Mouse (Mus musculus): Measurements from ENCODE around the gene Cirbp. TPM values are rescaled to one million over a fixed set of nuclear protein-coding genes. Genes with fewer than 3 reads are reported as not detected.

Cirbp gene
- total RNA-seq, 1 experiment from 2014 or later: 151 TPM

- ATAC-seq (ENCODE audit: extremely low read depth, insufficient number of reproducible peaks, low FRiP score, poor library complexity, severe bottlenecking): peak; percentile 79
These were observed 6.9 kb downstream of the Cirbp start, which contains the start of gene 1600002K03Rik for GRCm38 (mm10) chr10:80172527-80173292. Gene 1600002K03Rik, plus strand, starts transcription at chr10:80172944.

DNA sequence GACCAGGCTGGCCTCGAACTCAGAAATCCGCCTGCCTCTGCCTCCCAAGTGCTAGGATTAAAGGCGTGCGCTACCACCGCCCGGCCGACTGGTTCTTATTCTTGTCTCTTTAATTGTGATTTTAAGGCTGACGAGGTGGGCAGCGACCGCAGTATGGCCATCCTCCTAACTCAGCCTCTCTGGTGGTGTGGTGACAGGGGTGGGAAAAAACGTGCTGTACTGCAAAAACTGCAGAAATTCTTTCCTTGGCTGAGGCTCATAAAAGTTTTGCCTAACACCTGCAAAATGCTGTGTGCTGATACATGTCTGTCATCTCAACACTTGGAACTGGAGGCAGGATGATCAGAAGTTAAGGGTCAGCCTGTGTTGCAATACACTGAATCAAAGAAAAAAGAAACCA is 7.6 kb downstream of the Cirbp start:
- ATAC-seq (ENCODE audit: extremely low read depth, insufficient number of reproducible peaks, low FRiP score, poor library complexity, severe bottlenecking): no peak

DNA sequence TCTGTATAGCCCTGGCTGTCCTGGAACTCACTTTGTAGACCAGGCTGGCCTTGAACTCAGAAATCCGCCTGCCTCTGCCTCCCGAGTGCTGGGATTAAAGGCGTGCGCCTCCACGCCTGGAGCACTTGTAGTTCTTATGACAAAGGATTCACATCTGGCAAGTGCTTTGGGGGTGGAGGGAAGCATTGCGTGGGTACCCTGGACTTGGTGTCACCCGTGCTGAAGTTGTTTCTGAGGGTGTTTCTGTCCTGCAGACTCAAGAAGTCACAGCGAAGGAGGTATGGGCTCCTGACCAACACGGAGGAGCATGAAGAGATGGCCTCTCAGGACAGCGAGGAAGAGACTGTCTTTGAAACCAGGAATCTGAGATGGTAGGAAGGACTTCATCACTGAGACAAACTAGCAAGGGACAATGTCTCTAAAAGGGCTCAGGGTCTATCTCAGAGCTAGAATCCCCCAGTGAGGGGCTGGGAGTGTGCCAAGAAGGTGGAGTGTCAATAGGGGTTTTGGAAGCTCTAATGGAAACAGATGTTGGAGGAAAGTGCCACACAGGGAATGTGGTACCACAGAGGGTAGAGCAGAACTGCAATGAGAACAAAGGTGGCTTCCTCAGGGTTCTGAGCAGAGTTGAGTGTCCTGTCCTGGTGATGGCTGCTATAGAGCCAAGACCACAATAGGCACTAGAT is 8.3 kb downstream of the Cirbp start:
- ATAC-seq (ENCODE audit: extremely low read depth, insufficient number of reproducible peaks, low FRiP score, poor library complexity, severe bottlenecking): no peak

DNA sequence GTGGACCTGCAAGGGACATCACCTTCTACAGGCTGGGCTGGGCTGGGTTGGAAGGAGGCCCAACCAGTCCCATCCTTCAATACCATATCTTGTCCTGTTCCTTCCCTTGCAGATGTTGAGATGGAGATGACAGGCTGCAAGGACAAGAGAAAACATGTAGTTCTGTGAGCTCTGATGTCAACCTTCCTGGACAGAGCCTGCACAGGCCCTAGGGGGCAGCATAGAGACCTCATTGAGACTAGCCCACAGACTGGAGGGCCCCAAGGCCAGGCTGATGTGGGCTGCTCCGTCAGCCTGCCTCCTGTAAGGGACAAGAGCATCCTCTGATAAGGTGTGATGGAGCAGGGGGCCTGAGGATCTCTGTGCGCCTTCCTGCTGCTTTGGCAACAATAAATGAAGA is 8.9 kb downstream of the Cirbp start:
- peak; percentile 13; the same call in 1 of the 2 replicates for ATAC-seq (ENCODE audit: extremely low read depth, insufficient number of reproducible peaks, low FRiP score, poor library complexity, severe bottlenecking)

DNA sequence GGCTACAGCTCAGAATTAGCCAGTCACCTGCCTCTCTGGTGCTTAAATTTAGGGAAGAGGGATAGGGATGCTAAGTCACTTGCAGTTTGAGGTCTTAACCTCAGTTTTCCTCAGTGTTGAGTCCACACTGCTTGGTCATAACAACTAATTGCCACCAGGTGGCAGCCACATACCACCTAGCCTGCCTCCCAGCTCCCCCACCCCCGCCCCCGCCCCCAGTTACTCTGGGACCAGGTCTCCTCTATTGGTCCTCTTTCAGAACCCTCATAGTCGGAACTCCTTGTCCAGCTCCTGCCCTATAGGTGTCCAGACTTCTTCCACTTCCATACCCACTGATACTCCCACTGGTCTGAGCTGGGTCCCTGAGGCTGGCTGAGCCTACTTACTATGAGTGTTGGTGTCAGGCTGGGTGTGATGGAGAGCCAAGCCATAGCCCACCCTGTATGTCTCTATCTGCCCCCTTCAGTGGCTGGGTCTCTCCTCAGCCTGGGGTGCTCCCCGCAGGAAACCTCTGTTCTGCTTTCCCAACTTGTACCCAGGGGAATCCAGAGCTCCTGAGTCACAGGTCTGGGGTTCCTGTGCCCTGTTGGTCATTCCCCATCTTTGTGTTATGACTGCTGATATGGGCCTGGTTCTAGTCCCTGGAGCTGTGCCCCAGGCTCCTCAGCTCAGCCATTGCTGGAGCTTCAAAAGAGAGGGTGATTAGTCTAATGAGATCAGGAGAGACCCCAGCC is 9.9 kb downstream of the Cirbp start:
- no peak for ATAC-seq (ENCODE audit: extremely low read depth, insufficient number of reproducible peaks, low FRiP score, poor library complexity, severe bottlenecking)

- no peak for ATAC-seq (ENCODE audit: extremely low read depth, insufficient number of reproducible peaks, low FRiP score, poor library complexity, severe bottlenecking)
These were observed 10.6 kb downstream of the Cirbp start for GRCm38 (mm10) chr10:80176270-80176834.

DNA sequence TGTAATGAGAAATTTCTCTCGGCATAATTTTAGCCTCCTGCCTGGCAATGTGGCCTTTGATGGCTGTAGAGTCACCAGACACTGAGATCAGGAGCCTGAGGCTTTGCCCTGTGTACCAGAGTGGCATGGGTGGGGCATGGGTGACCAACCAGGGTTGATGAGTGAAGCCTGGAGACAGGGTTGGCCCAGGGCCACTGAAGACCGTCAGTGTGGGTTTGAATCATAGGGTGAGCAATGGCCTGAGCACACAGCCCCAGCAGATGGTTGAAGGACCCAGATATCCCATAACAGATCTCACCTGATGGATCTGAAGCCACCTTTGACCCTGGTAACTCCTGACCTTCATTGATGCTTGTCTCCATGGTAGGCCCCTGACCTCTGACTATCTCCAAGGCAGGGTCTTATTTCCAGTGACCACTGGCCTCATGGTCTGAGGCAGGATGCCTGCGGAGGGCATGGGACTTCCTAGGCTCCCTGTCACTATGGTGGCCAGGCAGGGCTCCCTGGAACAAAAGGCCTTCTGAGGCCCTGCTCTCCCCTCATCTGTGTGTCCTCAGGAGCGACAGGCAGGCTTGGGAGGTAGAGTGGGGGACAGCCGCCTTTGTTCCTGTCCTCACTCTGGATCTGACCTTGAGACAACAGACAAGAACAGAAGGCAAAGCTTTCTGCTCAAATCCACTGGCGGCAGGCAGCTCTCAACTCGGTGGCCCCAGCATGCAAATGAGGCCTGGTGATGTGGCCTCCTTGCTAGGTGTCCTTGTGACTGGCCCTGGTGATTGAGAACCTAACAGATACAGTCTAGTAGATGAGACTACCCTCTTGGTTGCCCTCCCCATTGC is 11.9 kb downstream of the Cirbp start:
- ATAC-seq (ENCODE audit: extremely low read depth, insufficient number of reproducible peaks, low FRiP score, poor library complexity, severe bottlenecking): no peak

DNA sequence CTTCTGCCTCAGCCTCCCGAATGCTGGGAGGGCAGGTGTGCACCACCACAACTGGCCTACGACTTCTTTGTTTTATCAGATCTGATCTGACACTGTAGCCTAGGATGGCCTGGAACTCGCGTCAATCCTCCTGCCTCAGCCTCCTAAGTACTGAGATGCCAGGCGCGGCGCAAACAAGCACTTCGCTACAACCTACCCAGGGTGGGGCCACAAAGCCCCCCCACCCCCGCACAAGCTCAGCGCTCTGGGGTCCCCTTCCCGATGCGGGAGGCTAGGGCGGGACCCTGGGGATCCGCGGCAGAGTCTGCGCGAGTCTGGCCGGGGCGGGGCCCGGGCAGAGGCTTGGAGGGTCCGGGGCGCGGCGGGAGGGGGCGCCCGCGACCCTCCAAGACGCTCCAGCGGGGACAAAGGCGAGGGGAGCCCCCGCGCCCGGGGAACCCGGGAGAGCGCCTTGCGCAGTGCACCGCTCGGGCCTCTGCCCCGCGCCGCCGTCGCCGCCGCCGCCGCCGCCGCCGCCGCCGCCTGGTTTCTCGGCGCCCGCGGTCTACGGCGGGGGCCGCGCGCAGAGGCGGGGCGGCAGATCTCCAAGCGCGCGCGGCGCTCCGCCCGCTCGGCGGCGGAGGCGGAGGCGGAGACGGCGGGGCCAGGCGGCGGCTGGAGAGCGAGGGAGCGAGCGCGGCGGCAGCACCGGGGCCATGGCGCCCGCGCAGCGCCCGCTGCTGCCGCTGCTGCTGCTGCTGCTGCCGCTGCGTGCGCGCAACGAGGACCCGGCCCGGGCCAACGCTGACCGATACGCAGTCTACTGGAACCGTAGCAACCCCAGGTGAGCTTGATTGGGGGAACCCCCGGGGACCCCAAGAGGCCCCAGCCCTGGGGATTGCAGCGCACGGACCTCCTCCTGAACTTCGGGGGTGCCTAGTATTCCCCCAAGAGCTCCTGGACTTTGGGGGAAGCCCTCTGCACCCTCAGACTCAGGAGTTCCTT is 13.6 kb downstream of the Cirbp start, which contains the start of gene Efna2:
Efna2 (plus strand) TSS at position 415 of the 984 bp plus-strand sequence.
- ATAC-seq (ENCODE audit: extremely low read depth, insufficient number of reproducible peaks, low FRiP score, poor library complexity, severe bottlenecking): no peak

- no peak for ATAC-seq (ENCODE audit: extremely low read depth, insufficient number of reproducible peaks, low FRiP score, poor library complexity, severe bottlenecking)
These were observed 14.5 kb downstream of the Cirbp start for GRCm38 (mm10) chr10:80180288-80180687.

- ATAC-seq (ENCODE audit: extremely low read depth, insufficient number of reproducible peaks, low FRiP score, poor library complexity, severe bottlenecking): no peak
These were observed 15.0 kb downstream of the Cirbp start for GRCm38 (mm10) chr10:80180823-80181222.

GRCm38 (mm10) chr10:80182547-80182946 is 16.8 kb downstream of the Cirbp start:
- no peak for ATAC-seq (ENCODE audit: extremely low read depth, insufficient number of reproducible peaks, low FRiP score, poor library complexity, severe bottlenecking)

- ATAC-seq (ENCODE audit: extremely low read depth, insufficient number of reproducible peaks, low FRiP score, poor library complexity, severe bottlenecking): no peak
These were observed 20.9 kb downstream of the Cirbp start for GRCm38 (mm10) chr10:80186649-80187048.

DNA sequence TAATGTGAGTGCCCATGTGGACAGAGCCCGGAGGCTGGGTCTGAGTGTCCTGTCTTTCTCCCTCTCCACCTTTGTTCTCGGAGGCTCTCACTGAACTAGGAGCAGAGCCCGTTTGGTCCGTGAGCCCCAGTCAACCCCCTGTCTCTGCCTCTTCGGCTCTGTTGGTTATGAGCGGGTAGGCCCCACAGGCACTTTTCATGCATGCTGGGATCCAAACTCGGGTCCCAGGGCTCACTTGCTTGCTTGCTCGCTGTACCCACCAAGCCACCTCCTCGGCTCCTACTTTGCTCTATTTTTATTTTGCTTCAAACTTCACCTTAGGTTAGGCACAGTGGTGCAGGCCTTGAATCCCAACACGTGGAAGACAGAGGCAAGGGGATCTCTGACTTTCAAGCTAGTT is 22.0 kb downstream of the Cirbp start:
- ATAC-seq (ENCODE audit: extremely low read depth, insufficient number of reproducible peaks, low FRiP score, poor library complexity, severe bottlenecking): no peak

GRCm38 (mm10) chr10:80188453-80189024 is 22.8 kb downstream of the Cirbp start:
- no peak for ATAC-seq (ENCODE audit: extremely low read depth, insufficient number of reproducible peaks, low FRiP score, poor library complexity, severe bottlenecking)

- ATAC-seq (ENCODE audit: extremely low read depth, insufficient number of reproducible peaks, low FRiP score, poor library complexity, severe bottlenecking): no peak
These were observed 24.2 kb downstream of the Cirbp start for GRCm38 (mm10) chr10:80189999-80190398.

DNA sequence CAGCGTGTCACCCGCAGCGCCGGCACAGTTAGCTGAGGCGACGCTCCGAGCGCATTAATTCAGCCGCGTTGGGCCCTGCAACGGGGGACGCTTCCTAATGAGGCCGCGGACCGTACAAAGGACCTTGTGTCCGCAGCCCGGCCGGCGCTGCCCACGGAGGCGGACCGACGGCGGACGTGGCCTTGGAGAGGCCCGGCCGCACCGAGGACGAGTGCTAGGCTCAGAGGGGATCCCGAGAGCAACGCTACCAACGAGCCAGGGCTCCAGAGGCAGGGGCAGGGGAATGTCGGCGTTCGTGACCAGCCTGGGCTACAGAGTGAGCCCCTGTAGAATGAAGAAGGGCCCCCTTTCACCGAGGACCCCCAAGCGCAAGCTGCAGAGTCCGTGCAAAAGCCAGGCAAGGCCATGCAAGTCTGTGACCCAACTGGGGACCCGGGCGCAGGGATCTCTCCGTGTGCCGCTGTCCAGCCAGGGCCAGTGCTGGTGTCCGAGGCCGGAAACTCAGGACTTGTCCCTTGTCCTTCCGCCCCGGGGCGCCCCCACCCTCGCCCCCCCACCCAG is 24.8 kb downstream of the Cirbp start:
- no peak for ATAC-seq (ENCODE audit: extremely low read depth, insufficient number of reproducible peaks, low FRiP score, poor library complexity, severe bottlenecking)

DNA sequence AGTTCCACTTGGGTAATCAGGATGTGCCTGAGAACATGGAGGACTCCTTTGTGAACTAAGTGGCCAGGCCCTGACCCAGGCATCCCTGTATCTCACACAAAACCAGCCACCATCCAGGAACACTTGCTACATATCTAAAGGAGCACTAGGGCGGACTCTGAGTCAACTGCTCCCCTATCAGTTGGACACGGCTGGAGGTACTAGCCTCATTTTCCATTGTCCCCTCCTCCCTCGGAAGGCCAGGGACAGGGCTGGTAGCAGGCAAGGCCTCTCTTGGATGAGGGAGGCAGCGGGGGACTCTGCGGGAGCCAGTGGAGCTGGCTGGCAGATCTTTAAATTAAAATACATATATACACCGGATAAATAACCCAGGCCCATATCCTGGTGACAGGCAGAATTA is 28.2 kb downstream of the Cirbp start:
- no peak for ATAC-seq (ENCODE audit: extremely low read depth, insufficient number of reproducible peaks, low FRiP score, poor library complexity, severe bottlenecking)

Data from neutrophil, adult 5-6 weeks (primary cell).